Mouse (Mus musculus): ENCODE data around the gene Gfod1. TPM values are rescaled to one million over a fixed set of nuclear protein-coding genes. Genes with fewer than 3 reads are reported as not detected.

Gene Gfod1
- polyA plus RNA-seq, 1 experiment: 10.4 TPM

DNA sequence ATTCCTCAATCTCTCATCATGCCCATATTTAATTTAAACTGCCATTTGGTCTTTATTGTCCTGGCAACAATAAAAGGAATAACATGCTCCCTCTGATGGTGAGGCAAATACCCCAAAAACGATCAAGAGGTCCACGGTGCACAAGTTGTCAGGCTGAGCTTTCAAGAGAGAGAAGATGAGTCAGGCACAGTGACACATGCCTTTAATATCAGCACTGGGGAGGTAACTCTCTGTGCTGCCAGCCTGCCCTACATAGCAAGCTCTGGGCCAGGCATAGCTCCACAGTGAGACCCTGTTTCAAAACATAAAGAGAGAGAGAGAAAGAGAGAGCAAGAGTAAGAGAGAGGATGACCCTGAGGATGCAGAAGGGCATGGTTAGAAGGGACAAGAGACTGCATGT, 62.2 kb downstream of the Gfod1 start:
- Histone ChIP-seq H3K27ac (ENCODE audit: control insufficient read depth, insufficient read depth, low read depth, low read length, poor library complexity) (no peak overlapping the region), H3K4me1 (ENCODE audit: control insufficient read depth, insufficient read depth, low read length) (peaks cover 12% of the 10 kb centered on the region), H3K4me3 (replicated peaks; ENCODE audit: control insufficient read depth, low read depth, low read length) (no peak overlapping the region)
- no peak for TF ChIP-seq POLR2A (IDR thresholded peaks at IDR 0.05; ENCODE audit: borderline replicate concordance, control insufficient read depth, low read depth, low read length)
- TF ChIP-seq CTCF (IDR thresholded peaks at IDR 0.05; ENCODE audit: control insufficient read depth, insufficient read depth, low read length): no peak
- WGBS: 63% methylated on average over 2 of the region's 2 CpGs

DNA sequence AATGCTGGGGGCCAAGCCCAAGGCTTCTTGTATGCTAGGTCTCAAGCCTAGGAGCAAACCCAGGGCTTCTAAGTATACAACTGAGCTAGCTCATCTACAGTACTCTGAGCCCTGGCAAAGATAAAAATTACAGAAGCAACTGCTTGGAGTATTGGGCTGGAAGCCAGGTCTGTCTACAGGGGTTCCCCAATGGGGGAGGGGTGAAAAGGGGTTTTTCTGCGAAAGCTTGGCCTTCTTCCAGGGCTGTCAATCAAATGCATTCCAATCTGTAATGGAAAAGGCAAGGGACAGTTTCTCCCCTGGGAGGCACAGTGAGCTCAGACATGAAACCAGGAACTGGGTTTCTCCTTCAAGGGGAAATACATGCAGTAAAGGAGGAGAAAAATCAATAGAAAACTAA, 62.9 kb downstream of the Gfod1 start:
- H3K4me3 ChIP-seq (replicated peaks; ENCODE audit: control insufficient read depth, low read depth, low read length): no peak overlapping the region
- WGBS: 0% methylated on average over 1 of the region's 1 CpGs
- no peak for TF ChIP-seq POLR2A (IDR thresholded peaks at IDR 0.05; ENCODE audit: borderline replicate concordance, control insufficient read depth, low read depth, low read length)
- no peak for TF ChIP-seq CTCF (IDR thresholded peaks at IDR 0.05; ENCODE audit: control insufficient read depth, insufficient read depth, low read length)
- no peak overlapping the region for H3K27ac ChIP-seq (ENCODE audit: control insufficient read depth, insufficient read depth, low read depth, low read length, poor library complexity)
- peaks cover 12% of the 10 kb centered on the region for H3K4me1 ChIP-seq (ENCODE audit: control insufficient read depth, insufficient read depth, low read length)

DNA sequence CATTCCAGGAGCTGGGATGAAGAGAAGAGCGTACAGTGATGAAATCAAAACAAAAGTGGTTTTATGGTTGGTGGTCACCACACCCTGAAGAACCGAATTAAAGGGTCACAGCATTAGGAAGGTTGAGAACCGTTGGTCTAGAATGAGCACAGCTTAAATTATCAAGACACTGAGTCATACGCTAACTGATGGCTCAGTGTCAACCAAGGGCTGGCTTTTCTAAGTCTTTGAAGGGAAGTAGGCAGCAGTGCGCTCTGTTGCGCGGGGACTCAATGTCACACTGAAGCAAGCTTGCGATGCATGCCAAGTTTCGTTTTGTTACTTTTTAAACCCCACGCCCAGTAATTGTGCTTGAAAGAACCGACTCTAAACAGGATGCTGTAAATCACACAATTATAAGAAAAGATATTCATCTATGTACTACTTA, 64.2 kb downstream of the Gfod1 start:
- Histone ChIP-seq H3K4me1 (ENCODE audit: control insufficient read depth, insufficient read depth, low read length) (peaks cover 13% of the 10 kb centered on the region), H3K27ac (ENCODE audit: control insufficient read depth, insufficient read depth, low read depth, low read length, poor library complexity) (no peak overlapping the region), H3K4me3 (replicated peaks; ENCODE audit: control insufficient read depth, low read depth, low read length) (no peak overlapping the region)
- TF ChIP-seq CTCF (IDR thresholded peaks at IDR 0.05; ENCODE audit: control insufficient read depth, insufficient read depth, low read length) (no peak), POLR2A (IDR thresholded peaks at IDR 0.05; ENCODE audit: borderline replicate concordance, control insufficient read depth, low read depth, low read length) (no peak)
- 11% methylated on average over 11 of the region's 11 CpGs for WGBS

DNA sequence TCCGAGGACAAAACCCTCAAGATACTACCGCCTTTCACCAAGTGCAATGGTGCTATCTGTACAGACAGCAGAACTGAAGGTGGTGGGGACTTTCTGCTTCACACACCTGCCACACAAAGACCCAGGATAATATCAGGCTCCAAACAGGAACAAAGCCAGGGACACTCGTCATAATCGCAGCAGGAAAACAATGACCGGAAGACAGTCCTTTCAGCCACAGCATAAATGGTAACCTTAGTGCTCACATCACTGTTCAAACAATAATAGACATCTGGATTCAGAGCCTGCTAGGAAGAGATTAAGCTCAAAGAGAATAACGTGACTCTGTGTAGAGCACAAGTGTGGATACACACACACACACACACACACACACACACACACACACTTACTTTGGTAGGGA, 67.3 kb downstream of the Gfod1 start:
- TF ChIP-seq CTCF (IDR thresholded peaks at IDR 0.05; ENCODE audit: control insufficient read depth, insufficient read depth, low read length): no peak
- TF ChIP-seq POLR2A (IDR thresholded peaks at IDR 0.05; ENCODE audit: borderline replicate concordance, control insufficient read depth, low read depth, low read length): no peak
- H3K4me3 ChIP-seq (replicated peaks; ENCODE audit: control insufficient read depth, low read depth, low read length): no peak overlapping the region
- no peak overlapping the region for H3K27ac ChIP-seq (ENCODE audit: control insufficient read depth, insufficient read depth, low read depth, low read length, poor library complexity)
- H3K4me1 ChIP-seq (ENCODE audit: control insufficient read depth, insufficient read depth, low read length): peaks cover 8% of the 10 kb centered on the region
- 60% methylated on average over 6 of the region's 6 CpGs for WGBS

DNA sequence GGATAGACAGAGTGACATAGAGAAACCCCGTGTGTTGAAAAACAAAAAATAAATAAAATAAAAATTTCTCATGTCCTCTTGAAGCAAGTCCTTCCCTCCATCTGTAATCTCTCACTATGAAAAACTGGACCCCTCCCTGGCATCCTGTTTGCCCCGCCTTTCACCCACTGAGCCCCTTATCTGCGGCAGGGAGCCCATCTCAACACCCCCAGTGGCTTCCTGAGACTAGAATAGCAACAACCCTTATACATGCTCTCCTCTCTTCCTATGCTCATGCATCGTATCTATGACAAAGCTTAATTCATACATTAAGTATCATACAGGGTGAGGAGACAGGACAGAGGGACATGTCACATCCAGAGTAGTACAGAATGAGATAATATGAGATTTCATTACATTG, 68.0 kb downstream of the Gfod1 start:
- Histone ChIP-seq H3K4me3 (replicated peaks; ENCODE audit: control insufficient read depth, low read depth, low read length) (no peak overlapping the region), H3K4me1 (ENCODE audit: control insufficient read depth, insufficient read depth, low read length) (peaks cover 9% of the 10 kb centered on the region), H3K27ac (ENCODE audit: control insufficient read depth, insufficient read depth, low read depth, low read length, poor library complexity) (no peak overlapping the region)
- TF ChIP-seq POLR2A (IDR thresholded peaks at IDR 0.05; ENCODE audit: borderline replicate concordance, control insufficient read depth, low read depth, low read length) (no peak), CTCF (IDR thresholded peaks at IDR 0.05; ENCODE audit: control insufficient read depth, insufficient read depth, low read length) (no peak)
- WGBS: 11% methylated on average over 4 of the region's 4 CpGs

DNA sequence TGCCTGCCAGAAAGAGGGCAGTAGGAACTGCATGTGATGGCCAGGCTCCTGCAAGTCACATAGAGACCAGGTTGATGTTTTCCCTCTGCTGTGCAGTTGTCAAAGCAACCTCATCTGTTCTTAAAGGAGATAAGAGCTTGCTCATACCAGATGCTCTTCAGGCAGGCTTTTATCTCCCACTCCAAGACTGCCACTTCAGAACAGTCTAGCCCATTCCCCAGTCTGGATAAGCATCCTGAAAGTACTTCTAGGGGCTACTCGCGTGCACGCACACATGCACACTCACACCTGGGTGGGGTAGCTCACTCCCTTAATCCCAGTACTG, 68.4 kb downstream of the Gfod1 start:
- WGBS: 47% methylated on average over 3 of the region's 3 CpGs
- no peak overlapping the region for H3K27ac ChIP-seq (ENCODE audit: control insufficient read depth, insufficient read depth, low read depth, low read length, poor library complexity)
- H3K4me1 ChIP-seq (ENCODE audit: control insufficient read depth, insufficient read depth, low read length): peaks cover 9% of the 10 kb centered on the region
- H3K4me3 ChIP-seq (replicated peaks; ENCODE audit: control insufficient read depth, low read depth, low read length): no peak overlapping the region
- TF ChIP-seq POLR2A (IDR thresholded peaks at IDR 0.05; ENCODE audit: borderline replicate concordance, control insufficient read depth, low read depth, low read length) (no peak), CTCF (IDR thresholded peaks at IDR 0.05; ENCODE audit: control insufficient read depth, insufficient read depth, low read length) (no peak)

DNA sequence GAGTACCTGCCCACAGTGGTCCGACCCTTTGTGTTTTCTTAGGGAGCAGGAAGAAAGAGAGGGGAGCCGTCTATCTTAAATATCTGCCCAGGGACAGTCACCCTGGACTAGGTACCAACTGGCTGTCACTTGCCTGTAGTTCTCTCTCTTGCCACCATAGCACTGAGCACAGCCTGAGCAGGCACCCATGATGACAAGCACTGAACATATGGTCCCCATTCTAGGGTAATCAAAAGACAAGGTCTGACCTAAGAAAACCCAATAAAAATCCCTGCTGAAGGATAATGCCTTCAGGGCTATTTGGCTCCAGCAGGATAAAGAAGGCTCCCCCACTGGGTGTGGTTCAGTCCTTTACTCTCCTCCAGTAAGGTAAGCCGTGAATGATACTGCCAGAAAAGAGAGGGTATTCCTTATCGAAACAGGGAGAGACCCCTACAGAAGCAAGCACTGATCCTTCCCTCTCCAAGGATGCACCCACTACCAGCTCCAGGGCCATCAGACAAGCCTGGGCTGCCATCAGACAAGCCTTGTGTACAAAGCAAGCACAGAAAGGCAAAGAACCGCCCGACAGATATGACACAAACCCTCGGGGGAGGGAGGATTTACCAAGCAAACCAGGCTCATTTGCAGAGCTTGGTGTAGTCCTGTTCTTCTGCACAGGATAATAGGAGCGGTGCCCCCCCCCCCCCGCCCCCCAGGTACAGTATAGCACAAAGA, 68.9 kb downstream of the Gfod1 start:
- WGBS: 63% methylated on average over 9 of the region's 9 CpGs
- Histone ChIP-seq H3K4me3 (replicated peaks; ENCODE audit: control insufficient read depth, low read depth, low read length) (no peak overlapping the region), H3K27ac (ENCODE audit: control insufficient read depth, insufficient read depth, low read depth, low read length, poor library complexity) (no peak overlapping the region), H3K4me1 (ENCODE audit: control insufficient read depth, insufficient read depth, low read length) (peaks cover 9% of the 10 kb centered on the region)
- no peak for TF ChIP-seq POLR2A (IDR thresholded peaks at IDR 0.05; ENCODE audit: borderline replicate concordance, control insufficient read depth, low read depth, low read length)
- no peak for TF ChIP-seq CTCF (IDR thresholded peaks at IDR 0.05; ENCODE audit: control insufficient read depth, insufficient read depth, low read length)

DNA sequence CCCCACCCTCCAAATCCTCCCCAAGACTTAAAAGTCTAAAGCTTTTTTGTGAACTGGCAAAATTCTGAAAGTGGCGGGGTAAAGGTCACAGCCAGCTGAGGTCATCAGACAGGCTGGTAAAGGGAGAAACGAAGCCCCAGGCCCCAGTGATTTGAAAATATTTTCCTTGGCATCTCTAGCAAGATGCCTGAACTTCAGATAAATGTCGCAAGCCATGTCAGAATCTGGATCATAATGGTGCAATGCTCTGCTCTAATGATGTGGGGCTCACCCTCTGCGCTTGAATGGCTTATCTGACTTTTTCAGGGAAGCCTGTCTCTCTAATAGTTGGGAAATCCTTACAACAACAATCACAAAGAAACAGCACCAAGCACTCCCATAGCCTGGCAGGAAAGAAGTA, 70.6 kb downstream of the Gfod1 start:
- Histone ChIP-seq H3K4me3 (replicated peaks; ENCODE audit: control insufficient read depth, low read depth, low read length) (no peak overlapping the region), H3K4me1 (ENCODE audit: control insufficient read depth, insufficient read depth, low read length) (peaks cover 8% of the 10 kb centered on the region), H3K27ac (ENCODE audit: control insufficient read depth, insufficient read depth, low read depth, low read length, poor library complexity) (no peak overlapping the region)
- 66% methylated on average over 4 of the region's 4 CpGs for WGBS
- TF ChIP-seq POLR2A (IDR thresholded peaks at IDR 0.05; ENCODE audit: borderline replicate concordance, control insufficient read depth, low read depth, low read length) (no peak), CTCF (IDR thresholded peaks at IDR 0.05; ENCODE audit: control insufficient read depth, insufficient read depth, low read length) (no peak)

Measured in bone marrow, adult 2 months (tissue).